Mouse (Mus musculus): Measurements from ENCODE around the gene Trip12.

Trip12 gene

DNA sequence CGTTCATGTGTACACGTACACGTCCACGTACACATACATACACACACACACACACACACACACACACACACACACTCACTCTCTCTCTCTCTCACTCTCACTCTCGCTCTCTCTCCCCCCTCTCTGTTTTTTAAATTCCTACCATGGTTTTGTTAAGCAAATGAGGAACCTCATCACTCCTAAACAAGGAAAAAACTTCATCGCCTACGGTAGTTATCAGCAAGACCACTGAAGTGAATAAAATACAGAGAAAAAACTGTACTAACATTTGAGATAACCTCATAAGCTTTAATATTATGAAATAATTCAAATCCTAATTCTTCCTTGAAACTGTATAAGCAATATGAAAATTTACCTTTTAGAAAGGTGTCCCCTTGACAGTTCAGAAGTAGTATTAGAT is 45.0 kb downstream of the Trip12 start:
- no peak for DNase-seq (ENCODE audit: extremely low spot score, low spot score)

DNA sequence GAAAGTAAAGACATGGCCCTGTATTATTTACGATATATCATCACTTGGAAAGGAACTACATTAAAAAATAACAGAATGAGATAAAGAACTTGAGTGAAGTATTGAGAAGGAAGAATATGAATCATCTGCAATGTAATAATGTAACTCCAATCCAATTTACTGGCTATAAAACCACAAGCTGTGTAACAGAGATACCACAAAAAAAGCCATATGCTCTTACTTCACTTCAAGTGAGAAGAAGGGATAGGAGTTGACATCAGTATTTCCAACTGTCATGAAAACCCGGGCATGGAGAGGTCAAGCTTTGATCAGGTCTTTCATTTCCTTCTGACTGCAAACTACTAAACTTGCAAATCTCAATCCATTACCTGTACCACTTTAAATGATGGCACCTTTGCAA is 48.9 kb downstream of the Trip12 start:
- DNase-seq (ENCODE audit: extremely low spot score, low spot score), result no peak

- no peak for DNase-seq (ENCODE audit: extremely low spot score, low spot score)
Observed at GRCm38 (mm10) chr1:84780630-84781029, 59.7 kb downstream of the Trip12 start.

- no peak for DNase-seq (ENCODE audit: extremely low spot score, low spot score)
Observed at GRCm38 (mm10) chr1:84777455-84777854, 62.9 kb downstream of the Trip12 start.

- DNase-seq (ENCODE audit: extremely low spot score, low spot score), result no peak
Observed at GRCm38 (mm10) chr1:84758843-84759242, 81.5 kb downstream of the Trip12 start.

GRCm38 (mm10) chr1:84742156-84742555 is 98.2 kb downstream of the Trip12 start:
- DNase-seq (ENCODE audit: extremely low spot score, low spot score), result no peak

DNA sequence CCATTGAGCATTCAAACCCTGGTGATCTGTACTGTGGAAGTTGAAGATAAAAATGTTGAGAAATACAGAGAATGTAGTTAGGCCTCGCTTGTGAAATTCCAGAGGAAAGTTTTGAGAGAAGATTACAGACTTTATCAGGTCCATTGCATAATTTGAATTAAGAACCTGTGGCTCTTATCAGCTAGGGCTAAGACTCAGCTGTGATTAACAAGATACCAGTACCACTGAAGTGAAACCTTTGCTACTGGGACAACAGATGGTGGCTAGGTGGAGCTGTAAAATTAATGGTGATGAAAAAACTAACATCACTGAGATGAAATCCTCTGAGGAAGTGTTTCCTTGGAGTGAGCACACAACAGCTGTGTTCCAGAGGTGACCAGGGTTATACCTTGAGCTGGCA is 100.2 kb downstream of the Trip12 start:
- no peak for DNase-seq (ENCODE audit: extremely low spot score, low spot score)

DNA sequence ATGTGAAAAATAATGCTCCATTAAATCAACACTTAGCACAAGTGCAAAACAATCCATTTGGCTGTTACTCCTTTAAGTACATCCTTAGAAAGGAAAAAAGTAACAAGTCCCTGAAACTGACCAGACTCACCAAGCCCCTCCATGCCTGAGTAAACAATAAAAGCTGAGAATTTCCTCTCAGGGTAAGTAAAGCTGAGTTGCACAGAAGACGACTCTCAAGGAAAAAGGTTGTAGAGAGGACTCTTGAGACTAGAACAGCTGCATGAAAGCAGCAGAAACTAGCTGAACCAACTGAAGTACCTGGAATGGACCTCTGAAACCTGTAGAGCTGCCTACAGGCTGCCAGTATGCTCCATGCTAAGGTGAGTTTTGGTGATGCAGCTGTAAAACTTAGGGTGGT is 103.2 kb downstream of the Trip12 start:
- no peak for DNase-seq (ENCODE audit: extremely low spot score, low spot score)

DNA sequence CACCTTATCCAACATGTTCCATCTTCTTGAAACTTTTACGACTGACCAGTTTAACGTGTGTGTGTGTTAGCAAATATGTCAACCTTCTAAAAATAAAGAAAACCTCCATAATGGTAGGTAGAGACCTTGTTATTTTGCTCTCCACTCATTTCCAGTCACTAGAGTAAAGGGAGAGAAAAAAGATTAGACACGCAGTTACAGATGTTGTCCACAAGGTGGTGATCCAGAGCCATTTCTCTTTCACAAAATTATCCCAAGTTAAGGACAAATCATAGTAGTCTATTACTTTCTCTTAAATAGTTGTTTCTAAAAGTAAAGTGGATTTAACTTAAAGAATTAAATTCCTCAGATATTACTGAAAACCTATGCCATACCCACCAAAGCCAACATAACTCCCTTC is 106.5 kb downstream of the Trip12 start:
- DNase-seq (ENCODE audit: extremely low spot score, low spot score), result no peak

- DNase-seq (ENCODE audit: extremely low spot score, low spot score), result no peak
Observed at GRCm38 (mm10) chr1:84731763-84732162, 108.6 kb downstream of the Trip12 start.

- DNase-seq (ENCODE audit: extremely low spot score, low spot score), result no peak
Observed at GRCm38 (mm10) chr1:84722841-84723240, 117.5 kb downstream of the Trip12 start.

DNA sequence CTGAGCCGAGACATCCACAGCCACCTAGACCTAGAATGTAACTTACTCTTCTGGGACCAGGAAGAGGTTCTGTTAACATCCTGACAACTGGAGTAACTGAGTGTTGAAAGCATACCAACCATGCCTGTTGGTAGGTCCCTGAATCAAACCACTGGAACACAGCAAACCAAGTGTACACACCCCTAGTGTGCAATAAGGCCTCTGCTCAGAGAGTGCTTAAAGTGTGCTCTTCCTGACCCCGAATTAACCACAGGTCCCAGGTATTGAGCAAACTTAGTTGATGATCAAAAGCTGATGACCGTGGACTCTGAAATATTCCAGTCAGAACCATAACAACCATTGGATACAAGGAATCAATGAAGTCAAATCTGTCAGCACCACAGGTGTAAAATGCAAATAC is 117.9 kb downstream of the Trip12 start:
- DNase-seq (ENCODE audit: extremely low spot score, low spot score), result no peak

GRCm38 (mm10) chr1:84721942-84722341 is 118.4 kb downstream of the Trip12 start:
- DNase-seq (ENCODE audit: extremely low spot score, low spot score), result no peak

- peak; percentile 18 for DNase-seq (ENCODE audit: extremely low spot score, low spot score)
Observed at GRCm38 (mm10) chr1:84709810-84710785, 130.2 kb downstream of the Trip12 start.

DNA sequence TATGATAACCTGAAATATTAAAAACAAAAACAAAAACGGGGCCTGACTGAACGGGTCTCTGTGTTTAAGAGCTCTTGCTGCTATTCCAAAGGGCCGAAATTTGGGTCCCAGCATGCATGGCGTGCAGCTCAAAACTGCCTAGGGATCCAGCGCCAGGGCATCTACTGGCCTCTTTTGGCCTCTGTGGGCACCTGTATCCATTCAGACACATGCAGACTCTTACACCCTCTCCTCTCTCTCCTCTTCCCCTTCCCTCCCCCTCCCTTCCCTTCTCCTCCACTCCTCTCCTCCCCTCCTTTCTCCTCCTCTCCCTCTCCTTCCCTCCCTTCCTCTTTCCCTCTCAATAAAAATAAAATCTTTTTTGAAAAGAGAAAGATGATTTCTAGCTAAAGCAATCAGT is 130.9 kb downstream of the Trip12 start:
- no peak for DNase-seq (ENCODE audit: extremely low spot score, low spot score)

DNA sequence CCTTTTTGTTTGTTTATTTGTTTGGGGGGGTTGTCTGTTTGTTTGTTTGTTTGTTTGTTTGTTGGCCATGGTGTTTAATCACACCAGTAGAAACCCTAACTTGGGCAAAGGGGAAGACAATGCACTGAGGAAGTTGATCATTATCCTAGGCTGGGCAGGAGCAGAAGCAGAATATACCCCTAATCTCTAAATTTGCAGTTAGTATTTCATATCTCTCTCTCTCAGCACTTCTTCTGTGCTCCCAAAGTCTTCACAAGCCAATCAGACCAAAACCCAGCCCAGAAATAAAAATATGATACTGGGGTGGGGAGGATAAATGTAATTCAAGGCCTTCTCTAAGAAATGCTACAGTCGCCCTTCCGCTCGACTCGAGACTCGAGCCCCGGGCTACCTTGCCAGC is 140.1 kb downstream of the Trip12 start:
- DNase-seq (ENCODE audit: extremely low spot score, low spot score), result no peak

- DNase-seq (ENCODE audit: extremely low spot score, low spot score), result peak; percentile 63
Observed at GRCm38 (mm10) chr1:84697136-84697535, 143.2 kb downstream of the Trip12 start.

- peak; percentile 86 for DNase-seq (ENCODE audit: extremely low spot score, low spot score)
Observed at GRCm38 (mm10) chr1:84695517-84696411, 144.6 kb downstream of the Trip12 start, which contains the start of gene Dner. TSS of gene Dner (minus strand) at chr1:84696221.

DNA sequence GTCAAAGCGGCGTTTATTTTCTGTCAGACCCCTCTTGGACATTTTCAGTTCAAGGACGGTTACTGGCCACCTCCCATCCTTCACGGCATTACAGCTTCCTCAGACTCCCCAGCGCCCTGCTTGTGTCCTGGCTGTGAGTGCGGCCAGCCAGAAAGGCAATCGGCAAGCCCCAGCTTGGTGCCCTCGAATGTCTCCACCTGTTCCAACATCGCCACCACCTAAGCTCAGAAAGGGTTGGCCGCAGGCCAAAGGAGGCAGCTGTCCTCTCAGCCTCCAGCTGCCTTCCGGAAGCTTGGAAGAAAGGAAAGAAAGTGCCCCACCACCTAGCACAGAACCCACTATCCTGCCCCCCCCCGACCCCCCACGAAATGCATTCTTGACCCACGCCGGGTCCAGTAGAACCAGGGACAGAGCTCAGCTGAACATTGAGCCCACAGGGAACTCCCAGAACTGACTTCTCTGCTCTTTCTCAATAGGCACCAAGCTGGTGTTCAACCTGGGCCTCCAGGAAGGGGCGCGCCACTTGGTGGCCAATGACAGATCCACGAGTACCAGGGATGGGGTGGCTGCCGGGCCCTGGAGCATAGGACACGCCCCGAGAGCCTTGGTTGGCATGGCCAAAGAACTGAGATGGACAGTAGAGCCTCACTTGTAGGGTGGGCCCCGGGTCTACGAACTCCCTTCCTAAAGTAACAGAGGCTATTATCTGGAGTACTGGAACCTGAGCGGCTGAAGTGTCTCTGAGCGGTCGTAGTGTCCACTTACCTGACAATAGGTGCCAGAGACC is 145.4 kb downstream of the Trip12 start:
- DNase-seq (ENCODE audit: extremely low spot score, low spot score), result peak; percentile 25

DNA sequence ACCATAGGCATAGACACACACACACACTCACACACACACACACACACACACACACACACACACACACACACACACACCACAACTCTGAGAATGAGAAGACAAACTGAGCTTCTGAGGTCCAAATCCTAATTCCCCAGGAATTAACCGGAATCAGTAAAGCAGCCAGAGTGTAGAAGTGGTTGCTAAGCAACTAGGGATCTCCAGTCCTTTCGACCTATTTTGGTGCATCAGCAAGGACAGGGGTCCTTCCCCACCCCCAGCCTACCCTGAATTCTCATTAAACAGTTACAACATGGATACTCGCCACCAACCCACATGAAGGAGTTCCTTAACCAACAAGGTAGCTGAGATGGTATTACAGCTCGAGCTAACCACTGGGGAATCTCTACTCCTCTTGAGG is 162.4 kb downstream of the Trip12 start:
- DNase-seq (ENCODE audit: extremely low spot score, low spot score), result no peak
